Mouse (Mus musculus) stomach, embryonic 15.5 days (tissue): ENCODE measurements at regions not wholly inside any gene's neighbourhood (a gene's known extent, or its start where the extent isn't known, plus 50 kb on each side); places are given as distances from the start of the nearest gene placed in this dataset. TPM values are rescaled to one million over a fixed set of nuclear protein-coding genes. Genes with fewer than 3 reads are reported as not detected.

Source experiments
- ATAC-seq: fragments of 200-750 bp; cut with Nextera tagmentation; 2 replicates; pipeline ENCODE4 v1.8.0; 2017; ENCODE audit warnings: low read depth, moderate number of reproducible peaks, moderate TSS enrichment; ENCODE audit not compliant: insufficient read depth, low FRiP score
- H3K27ac ChIP-seq: fragments of 300-500 bp; sonication (generic); 2 replicates; pipeline ENCODE4 v1.5.1; 2015; ENCODE audit warnings: mild to moderate bottlenecking, inconsistent platforms
- H3K27me3 ChIP-seq: fragments of 300-500 bp; sonication (generic); replicated peaks from 2 replicates; pipeline ENCODE4 v1.6.1; 2015; ENCODE audit warnings: inconsistent platforms
- H3K36me3 ChIP-seq: fragments of 300-500 bp; sonication (generic); 2 replicates; pipeline ENCODE4 v1.6.1; 2015; ENCODE audit warnings: inconsistent platforms
- H3K4me1 ChIP-seq: fragments of 300-500 bp; sonication (generic); 2 replicates; pipeline ENCODE4 v1.6.1; 2015; ENCODE audit warnings: inconsistent platforms
- H3K4me2 ChIP-seq: fragments of 300-500 bp; sonication (generic); 2 replicates; pipeline ENCODE4 v1.6.1; 2015; ENCODE audit warnings: mild to moderate bottlenecking, inconsistent platforms
- H3K4me3 ChIP-seq: fragments of 300-500 bp; sonication (generic); replicated peaks from 2 replicates; pipeline ENCODE4 v1.5.1; 2015; ENCODE audit warnings: inconsistent platforms
- H3K9ac ChIP-seq: fragments of 300-500 bp; sonication (generic); 2 replicates; pipeline ENCODE4 v1.6.1; 2015; ENCODE audit warnings: inconsistent platforms
- H3K9me3 ChIP-seq: fragments of 300-500 bp; sonication (generic); 2 replicates; pipeline ENCODE4 v1.6.1; 2016; ENCODE audit warnings: inconsistent platforms
- WGBS: fragments of 180-500 bp; shearing (Covaris S2); methylation state at CpG from one replicate; pipeline ENCODE4 v1.1.7; 2015; 5-methylcytosine and 5-hydroxymethylcytosine counted together
- microRNA-seq: library from miRNA; unstranded; fragments of <30 nt; microRNA quantifications from one replicate; pipeline ENCODE4, GENCODE M21; 2016

- 68% methylated on average over 4 of the region's 4 CpGs for WGBS
- Histone ChIP-seq H3K27me3 (no peaks in the 10 kb centered on the region), H3K9me3 (no peaks in the 10 kb centered on the region), H3K4me2 (no peak overlapping the region), H3K4me3 (no peak overlapping the region), H3K9ac (no peak overlapping the region), H3K36me3 (no peaks in the 10 kb centered on the region), H3K4me1 (no peaks in the 10 kb centered on the region), H3K27ac (no peak overlapping the region)
- no peak for ATAC-seq
Observed at GRCm38 (mm10) chr1:82168158-82168557, 64.8 kb upstream of the Gm9747 start.

GRCm38 (mm10) chr1:82168949-82169348 lies 64.0 kb upstream of the Gm9747 start:
- no peak for ATAC-seq
- 80% methylated on average over 2 of the region's 2 CpGs for WGBS

GRCm38 (mm10) chr1:82180427-82180826 lies 52.5 kb upstream of the Gm9747 start:
- 69% methylated on average over 1 of the region's 1 CpGs for WGBS
- Histone ChIP-seq H3K36me3 (no peaks in the 10 kb centered on the region), H3K4me2 (no peak overlapping the region), H3K9me3 (no peaks in the 10 kb centered on the region), H3K27ac (no peak overlapping the region), H3K9ac (no peak overlapping the region), H3K4me3 (no peak overlapping the region), H3K4me1 (no peaks in the 10 kb centered on the region), H3K27me3 (no peaks in the 10 kb centered on the region)
- ATAC-seq, result no peak

More at GRCm38 (mm10) chr1:82168949-82169348, 64.0 kb upstream of the Gm9747 start:
- Histone ChIP-seq H3K4me3 (no peak overlapping the region), H3K4me2 (no peak overlapping the region), H3K9ac (no peak overlapping the region), H3K4me1 (no peaks in the 10 kb centered on the region), H3K27me3 (no peaks in the 10 kb centered on the region), H3K36me3 (no peaks in the 10 kb centered on the region), H3K27ac (no peak overlapping the region), H3K9me3 (no peaks in the 10 kb centered on the region)

Small RNA genes lying in the stretch of these regions (microRNA-seq; reads per million reads assigned to microRNA genes)
- not detected for gene Mir6344
